Mouse (Mus musculus) ZHBTc4 (cell line): ENCODE measurements around the gene Pid1.

Experiments
- DNase-seq: peaks from one replicate; pipeline ENCODE4 v3.0.0-alpha.2; 2011; ENCODE audit warnings: low read depth, low spot score

Gene Pid1

GRCm38 (mm10) chr1:84077023-84077422 is 287.0 kb downstream of the Pid1 start:
- no peak for DNase-seq

GRCm38 (mm10) chr1:84056884-84057630 is 306.9 kb downstream of the Pid1 start:
- DNase-seq, result peak; percentile 6

GRCm38 (mm10) chr1:84056306-84056705 is 307.7 kb downstream of the Pid1 start:
- no peak for DNase-seq

- DNase-seq, result no peak
Measured at GRCm38 (mm10) chr1:84025746-84026145, 338.2 kb downstream of the Pid1 start.

GRCm38 (mm10) chr1:84012871-84013375 is 351.1 kb downstream of the Pid1 start:
- no peak for DNase-seq

- no peak for DNase-seq
Measured at GRCm38 (mm10) chr1:84002630-84003029, 361.4 kb downstream of the Pid1 start.
